Mouse (Mus musculus) urinary bladder, adult 18-20 months (tissue): ENCODE measurements around the gene Gpat3.

ENCODE experiments used
- DNase-seq, 2 experiments: peaks; one replicate each; pipeline ENCODE4 v3.0.0; 2022; ENCODE audit warnings: low spot score in 2 of 2, mixed read lengths in 2 of 2

Gene Gpat3

GRCm38 (mm10) chr5:100861140-100861539 lies 15.6 kb downstream of the Gpat3 start:
- no peak for DNase-seq

- no peak for DNase-seq
Measured at GRCm38 (mm10) chr5:100861811-100862210, 16.3 kb downstream of the Gpat3 start.

- DNase-seq = no peak
Measured at GRCm38 (mm10) chr5:100863091-100863490, 17.6 kb downstream of the Gpat3 start.

GRCm38 (mm10) chr5:100864438-100864837 lies 18.9 kb downstream of the Gpat3 start:
- peak in 1 of 2 experiments; percentile 17 for DNase-seq

- DNase-seq = no peak
Measured at GRCm38 (mm10) chr5:100866183-100866582, 20.7 kb downstream of the Gpat3 start.

GRCm38 (mm10) chr5:100869197-100869895 lies 23.8 kb downstream of the Gpat3 start:
- no peak for DNase-seq

GRCm38 (mm10) chr5:100871987-100872386 lies 26.5 kb downstream of the Gpat3 start:
- DNase-seq = no peak

- no peak for DNase-seq
Measured at GRCm38 (mm10) chr5:100874721-100875120, 29.2 kb downstream of the Gpat3 start.

- peak in 1 of 2 experiments; percentile 14 for DNase-seq
Measured at GRCm38 (mm10) chr5:100875180-100875579, 29.7 kb downstream of the Gpat3 start.

- no peak for DNase-seq
Measured at GRCm38 (mm10) chr5:100877021-100877420, 31.5 kb downstream of the Gpat3 start.

GRCm38 (mm10) chr5:100885216-100885615 lies 39.7 kb downstream of the Gpat3 start:
- DNase-seq = no peak

DNA sequence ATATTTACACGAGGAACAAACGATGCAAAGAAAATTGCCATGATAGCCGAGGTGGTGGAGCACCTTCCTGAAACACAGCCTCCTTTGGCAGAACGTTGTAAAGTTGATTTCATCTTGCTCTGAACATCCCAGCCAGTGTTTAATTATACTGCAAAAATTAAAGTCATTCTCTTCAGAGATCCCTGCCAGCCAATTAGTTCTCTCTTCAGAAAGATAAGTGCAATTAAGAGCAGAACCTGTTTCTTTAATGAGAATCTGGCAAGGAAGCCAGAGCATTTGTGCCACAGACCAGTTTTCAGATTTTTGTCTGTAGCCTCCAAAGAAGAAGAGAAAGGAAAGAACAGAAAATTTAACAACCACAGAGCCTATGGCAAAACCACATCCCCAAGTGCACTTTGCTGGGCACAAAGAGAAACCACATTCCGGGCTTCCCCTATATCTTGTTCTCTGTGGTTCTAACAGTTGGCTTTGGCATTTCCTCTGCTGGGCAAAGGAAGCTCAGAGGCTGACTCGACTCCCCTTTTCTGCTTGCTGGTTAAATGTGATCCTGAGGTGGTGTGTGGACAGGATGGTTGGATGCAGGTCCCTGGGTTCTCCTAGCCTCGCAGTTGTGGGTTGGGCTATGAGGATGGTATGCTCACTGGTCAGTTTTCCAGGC lies 40.9 kb downstream of the Gpat3 start:
- DNase-seq = no peak

GRCm38 (mm10) chr5:100896199-100896598 lies 50.7 kb downstream of the Gpat3 start:
- DNase-seq = no peak

GRCm38 (mm10) chr5:100899745-100900489 lies 54.4 kb downstream of the Gpat3 start:
- no peak for DNase-seq

GRCm38 (mm10) chr5:100901046-100901445 lies 55.5 kb downstream of the Gpat3 start:
- no peak for DNase-seq

DNA sequence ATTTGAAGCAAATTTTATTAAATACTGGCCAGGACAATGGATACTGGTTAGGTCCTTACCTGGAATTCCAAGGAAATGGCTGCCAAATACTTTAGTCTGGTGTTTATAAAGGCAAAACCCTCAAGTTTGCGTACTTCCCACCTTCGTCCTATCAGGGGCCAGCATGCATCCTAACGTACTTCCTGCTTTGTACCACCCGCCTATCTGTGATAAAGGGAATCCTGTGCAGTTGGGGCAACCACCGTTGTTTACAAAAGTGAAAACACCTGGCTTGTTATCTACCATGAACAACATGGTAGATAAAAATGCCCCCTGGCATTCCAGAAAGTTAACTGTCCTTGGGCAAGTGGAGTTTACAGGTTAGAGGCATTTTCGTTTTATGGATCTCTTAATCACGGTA lies 63.0 kb downstream of the Gpat3 start:
- DNase-seq = no peak

DNA sequence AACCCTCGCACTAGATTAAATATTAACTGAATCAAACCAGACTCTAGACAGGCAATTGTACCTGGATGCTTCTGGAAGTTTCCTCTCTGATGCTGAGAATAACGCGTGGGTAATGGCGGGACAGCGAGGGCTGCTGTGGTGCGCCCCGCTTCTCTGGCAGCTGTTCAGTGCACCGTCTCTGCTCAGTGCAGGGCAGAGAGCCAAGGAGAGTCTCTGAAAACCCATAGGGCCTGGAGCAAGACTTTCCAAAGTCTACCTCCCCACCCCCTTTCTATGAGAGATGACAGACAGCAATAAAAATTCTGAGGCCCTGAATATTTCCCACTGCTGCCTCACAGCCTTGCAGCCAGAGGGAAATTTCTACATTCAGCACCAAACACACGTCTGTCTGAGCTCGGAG lies 63.4 kb downstream of the Gpat3 start:
- no peak for DNase-seq

GRCm38 (mm10) chr5:100909691-100910090 lies 64.2 kb downstream of the Gpat3 start:
- DNase-seq = no peak

DNA sequence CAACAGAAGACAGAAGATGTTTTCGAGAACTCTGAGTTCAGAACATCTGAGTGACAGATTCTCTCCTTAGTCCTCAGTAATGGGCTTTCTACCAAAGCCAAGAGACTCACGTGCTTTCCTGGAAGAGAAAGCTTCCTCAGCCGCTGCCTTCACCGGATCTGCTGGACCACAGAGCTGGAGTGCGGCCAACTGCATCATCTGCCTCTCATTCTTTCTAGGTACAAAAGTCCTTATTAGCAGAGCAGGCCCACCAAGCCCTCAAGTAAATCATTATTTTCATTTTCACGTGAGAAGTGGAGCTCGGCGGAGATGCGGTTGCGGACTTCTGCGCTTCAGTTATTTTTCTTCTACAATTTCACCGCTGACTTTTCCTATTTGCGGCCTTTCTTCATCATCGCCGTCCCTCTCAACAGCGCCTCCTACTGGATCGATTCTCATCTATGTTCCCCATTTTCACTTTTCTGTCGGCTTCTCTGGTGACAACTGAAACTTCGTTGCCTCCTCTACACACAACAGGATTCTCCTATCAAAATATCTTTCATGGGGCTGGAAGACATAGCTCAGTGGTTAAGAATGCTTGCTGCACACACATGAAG lies 66.1 kb downstream of the Gpat3 start:
- no peak for DNase-seq

DNA sequence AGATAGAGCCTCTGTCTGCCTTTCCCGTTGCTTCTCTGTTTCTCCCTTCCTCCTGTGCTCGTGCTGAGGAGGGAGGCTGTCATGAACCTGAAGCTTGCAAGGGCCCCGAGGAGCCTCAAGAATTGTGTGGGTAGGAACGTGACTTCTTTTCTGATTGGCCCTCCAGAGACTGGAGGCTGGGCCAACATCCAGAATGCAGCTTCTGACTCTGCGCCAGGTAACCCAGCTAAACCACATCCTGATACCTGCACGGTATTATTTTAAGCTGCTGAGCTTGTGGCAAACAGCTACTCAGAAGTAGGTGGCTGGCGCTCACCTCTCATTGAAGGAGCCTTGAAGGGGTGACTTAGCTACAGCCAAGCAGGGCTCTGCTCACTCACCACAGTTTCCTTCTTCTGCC lies 66.9 kb downstream of the Gpat3 start:
- no peak for DNase-seq

GRCm38 (mm10) chr5:100913274-100913673 lies 67.8 kb downstream of the Gpat3 start:
- no peak for DNase-seq

GRCm38 (mm10) chr5:100914989-100915388 lies 69.5 kb downstream of the Gpat3 start:
- peak; percentile 11 to 20 for DNase-seq
